Mouse (Mus musculus) brain, adult 2 months (tissue): ENCODE data around the gene Lyg2.

Source experiments
- DNase-seq: peaks from one replicate; pipeline ENCODE4 v3.0.0; 2011; ENCODE audit warnings: low read depth, low spot score

Lyg2 gene

GRCm38 (mm10) chr1:37916393-37916792 lies at the start of gene Lyg2:
TSS of gene Lyg2 (minus strand) at chr1:37916493.
- DNase-seq = no peak

GRCm38 (mm10) chr1:37965571-37965970 lies 49.3 kb upstream of the Lyg2 start:
- no peak for DNase-seq

- peak; percentile 67 for DNase-seq
Observed at GRCm38 (mm10) chr1:37959486-37959885, 43.2 kb upstream of the Lyg2 start.

GRCm38 (mm10) chr1:37958516-37958915 lies 42.2 kb upstream of the Lyg2 start:
- no peak for DNase-seq

GRCm38 (mm10) chr1:37957659-37958058 lies 41.4 kb upstream of the Lyg2 start, which contains the start of gene Lyg1:
TSS of gene Lyg1 (minus strand) at chr1:37957759.
- no peak for DNase-seq

GRCm38 (mm10) chr1:37956690-37957431 lies 40.6 kb upstream of the Lyg2 start:
- peak; percentile 16 for DNase-seq

GRCm38 (mm10) chr1:37955251-37955650 lies 39.0 kb upstream of the Lyg2 start:
- DNase-seq = no peak

GRCm38 (mm10) chr1:37954786-37955185 lies 38.5 kb upstream of the Lyg2 start:
- DNase-seq = no peak

GRCm38 (mm10) chr1:37948906-37949305 lies 32.6 kb upstream of the Lyg2 start:
- no peak for DNase-seq

GRCm38 (mm10) chr1:37931806-37932205 lies 15.5 kb upstream of the Lyg2 start:
- DNase-seq = peak; percentile 42

- DNase-seq = no peak
Observed at GRCm38 (mm10) chr1:37925971-37926370, 9.7 kb upstream of the Lyg2 start.

GRCm38 (mm10) chr1:37922536-37922935 lies 6.2 kb upstream of the Lyg2 start:
- peak; percentile 59 for DNase-seq

GRCm38 (mm10) chr1:37918096-37918495 lies 1.8 kb upstream of the Lyg2 start:
- peak; percentile 38 for DNase-seq

- peak; percentile 19 for DNase-seq
Observed at GRCm38 (mm10) chr1:37917666-37918065, 1.4 kb upstream of the Lyg2 start.

GRCm38 (mm10) chr1:37912751-37913150 lies 3.5 kb downstream of the Lyg2 start:
- no peak for DNase-seq

- peak; percentile 58 for DNase-seq
Observed at GRCm38 (mm10) chr1:37903178-37903577, 13.1 kb downstream of the Lyg2 start.

- DNase-seq = peak; percentile 11
Observed at GRCm38 (mm10) chr1:37900288-37900687, 16.0 kb downstream of the Lyg2 start.

GRCm38 (mm10) chr1:37899816-37900215 lies 16.5 kb downstream of the Lyg2 start:
- DNase-seq = no peak

GRCm38 (mm10) chr1:37894606-37895005 lies 21.7 kb downstream of the Lyg2 start:
- no peak for DNase-seq

- DNase-seq = peak; percentile 16
Observed at GRCm38 (mm10) chr1:37891400-37891799, 24.9 kb downstream of the Lyg2 start.

GRCm38 (mm10) chr1:37890025-37890652 lies 26.2 kb downstream of the Lyg2 start, which contains the start of the genes Mitd1 and Mrpl30:
TSS of gene Mitd1 (minus strand) at chr1:37890411.
TSS of gene Mrpl30 (plus strand) at chr1:37890477.
- DNase-seq = peak; percentile 97

GRCm38 (mm10) chr1:37889206-37889605 lies 27.1 kb downstream of the Lyg2 start:
- no peak for DNase-seq

- DNase-seq = no peak
Observed at GRCm38 (mm10) chr1:37884451-37884850, 31.8 kb downstream of the Lyg2 start.
